Mouse (Mus musculus): ENCODE measurements around the gene Fam234b.

The Fam234b gene

DNA sequence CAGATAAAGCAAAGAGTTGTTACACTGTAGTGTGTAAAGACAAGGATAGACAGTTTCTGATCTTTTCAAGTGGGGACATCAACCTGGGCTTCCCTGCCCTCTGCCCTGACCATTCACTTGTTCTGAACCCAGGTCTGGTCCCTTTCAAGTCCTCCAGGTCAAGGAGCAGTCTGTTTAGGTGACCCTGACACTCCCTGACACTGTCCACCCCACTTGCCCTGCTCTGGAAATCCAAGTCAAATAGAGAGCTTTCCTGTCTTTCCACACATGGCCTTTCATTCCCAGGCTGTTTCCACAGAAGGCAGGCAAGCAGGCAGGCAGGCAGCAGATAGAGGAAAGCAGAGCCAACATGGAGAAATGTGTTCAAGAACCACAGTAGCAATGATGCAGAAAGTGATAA is 70.6 kb downstream of the Fam234b start:
- DNase-seq (ENCODE audit: extremely low spot score): no peak

DNA sequence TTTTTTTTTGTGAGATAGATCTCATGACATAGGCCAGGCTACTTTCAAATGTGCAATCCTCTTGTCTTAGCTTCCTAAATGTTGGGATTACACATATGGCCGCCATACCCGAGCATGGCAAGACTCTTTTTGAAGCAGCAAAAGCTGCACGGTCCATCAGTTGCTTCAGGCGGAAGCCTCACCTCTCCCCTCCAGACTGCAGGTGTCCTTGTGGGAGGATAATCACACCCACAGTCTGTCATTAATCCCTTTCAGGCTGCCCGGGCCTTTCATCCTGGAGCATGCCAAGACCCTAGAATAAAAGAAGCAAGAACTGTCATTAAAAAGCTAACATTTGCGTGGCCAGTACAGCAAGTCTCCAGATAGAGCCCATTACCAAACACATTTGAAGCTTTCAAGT is 71.8 kb downstream of the Fam234b start:
- DNase-seq (ENCODE audit: extremely low spot score): no peak

DNA sequence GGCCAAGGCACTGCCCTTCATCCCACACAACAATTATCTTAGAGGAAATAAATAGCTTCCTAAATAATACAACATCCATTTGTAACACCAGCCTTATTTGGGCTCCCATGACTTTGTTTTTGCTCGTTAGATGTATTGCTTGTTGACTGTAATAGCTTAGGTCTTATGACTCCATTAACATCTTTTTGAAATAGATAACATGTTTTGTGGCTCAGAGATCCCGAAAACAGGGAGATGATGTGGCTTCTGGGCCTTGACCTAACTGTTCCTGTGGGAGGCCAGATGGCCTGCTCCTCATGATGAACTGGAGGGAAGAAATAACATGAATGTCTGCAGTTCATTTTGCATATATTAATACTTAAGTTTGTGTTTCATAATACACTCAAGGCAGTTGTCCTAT is 74.0 kb downstream of the Fam234b start:
- DNase-seq (ENCODE audit: extremely low spot score): no peak

DNA sequence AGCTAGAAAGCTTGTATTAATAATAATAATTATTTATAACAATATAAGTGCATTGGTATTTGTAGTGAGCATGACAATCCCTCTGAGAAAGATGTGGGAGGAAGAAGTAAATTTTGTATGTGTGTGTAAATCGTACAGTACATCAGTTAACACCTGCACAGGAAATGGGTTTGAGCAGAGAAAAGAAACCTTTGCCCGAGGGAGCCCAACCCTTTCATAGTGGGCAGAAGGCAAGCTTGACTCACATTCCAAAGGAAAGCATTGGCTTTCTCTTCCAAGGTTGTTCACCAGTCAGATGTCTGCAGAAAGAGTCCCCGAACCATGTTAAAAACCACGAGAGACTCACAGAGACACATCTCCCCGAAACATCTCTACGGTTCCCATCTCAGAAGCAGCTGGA is 75.3 kb downstream of the Fam234b start:
- DNase-seq (ENCODE audit: extremely low spot score): no peak

DNA sequence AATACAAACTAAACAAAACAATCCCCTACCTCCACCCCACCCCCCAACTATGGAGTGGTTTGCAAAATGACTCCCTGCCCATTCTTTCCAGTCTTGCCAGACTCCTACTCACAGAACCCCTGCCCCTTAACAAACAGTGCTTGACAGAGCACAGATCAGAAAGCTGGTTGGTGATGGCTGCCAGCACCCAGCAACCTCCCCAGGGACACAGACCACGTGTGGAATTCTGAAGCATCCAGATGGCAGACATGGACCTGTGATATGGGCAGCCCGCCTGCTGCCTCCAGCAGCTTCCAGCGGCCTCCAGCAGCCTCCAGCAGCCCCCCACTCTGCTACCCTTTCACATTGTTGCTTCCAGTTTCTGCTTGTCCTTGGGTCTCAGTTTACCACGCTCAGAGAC is 77.5 kb downstream of the Fam234b start:
- no peak for DNase-seq (ENCODE audit: extremely low spot score)

DNA sequence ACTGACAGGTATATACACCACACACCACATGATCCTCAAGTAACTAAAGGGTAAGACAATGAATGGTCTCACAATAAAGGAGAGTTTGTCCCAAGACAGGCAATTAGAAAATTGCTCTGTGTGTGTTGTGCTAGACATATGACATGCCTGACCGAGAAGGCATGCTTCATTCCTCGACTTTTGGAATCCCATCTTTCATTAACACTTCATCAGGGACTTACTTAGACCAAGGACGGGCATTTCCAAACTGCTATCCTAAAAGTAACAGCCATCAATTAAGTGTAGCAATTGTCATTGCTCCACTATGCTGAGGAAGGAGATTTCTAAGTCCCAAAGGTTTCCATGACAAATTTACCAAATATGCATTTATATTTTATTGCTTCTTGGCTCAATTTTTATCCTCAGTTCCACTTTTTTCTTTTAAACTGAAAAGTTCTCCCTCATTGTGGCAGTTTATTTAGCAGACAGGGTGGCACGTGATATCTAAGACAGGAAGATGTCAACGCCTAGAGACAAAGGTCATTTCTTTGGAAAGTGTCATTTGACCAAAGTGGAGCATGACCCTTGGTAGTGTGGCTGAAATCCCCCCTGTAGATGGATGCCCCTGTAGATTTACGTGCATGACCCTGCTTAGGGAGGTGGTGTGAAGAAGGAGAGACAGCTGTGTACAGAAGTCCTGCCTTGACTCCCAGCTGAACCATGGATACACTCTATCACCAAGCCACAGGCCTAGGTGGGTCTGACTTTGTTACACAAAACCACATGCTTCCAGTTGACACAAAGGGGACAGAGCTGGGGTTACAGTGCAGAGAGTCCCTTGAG is 78.9 kb downstream of the Fam234b start:
- no peak for DNase-seq (ENCODE audit: extremely low spot score)

DNA sequence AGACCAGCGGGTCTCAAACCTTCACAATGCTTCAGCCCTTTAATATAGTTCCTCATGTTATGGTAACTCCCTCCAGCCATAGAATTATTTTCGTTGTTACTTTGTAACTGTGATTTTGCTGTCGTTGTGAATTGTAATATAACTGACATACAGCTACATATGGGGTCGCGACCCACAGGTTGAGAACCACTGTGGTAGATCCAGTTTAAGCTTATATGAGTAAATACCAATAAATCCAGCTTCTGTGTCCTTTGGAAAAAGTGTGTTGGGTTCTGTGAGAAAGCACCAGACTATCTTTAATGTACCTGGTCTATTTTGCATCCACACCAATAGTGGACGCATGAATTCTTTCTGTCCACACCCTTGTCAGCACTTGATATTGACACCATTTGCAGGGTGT is 80.5 kb downstream of the Fam234b start:
- no peak for DNase-seq (ENCODE audit: extremely low spot score)

DNA sequence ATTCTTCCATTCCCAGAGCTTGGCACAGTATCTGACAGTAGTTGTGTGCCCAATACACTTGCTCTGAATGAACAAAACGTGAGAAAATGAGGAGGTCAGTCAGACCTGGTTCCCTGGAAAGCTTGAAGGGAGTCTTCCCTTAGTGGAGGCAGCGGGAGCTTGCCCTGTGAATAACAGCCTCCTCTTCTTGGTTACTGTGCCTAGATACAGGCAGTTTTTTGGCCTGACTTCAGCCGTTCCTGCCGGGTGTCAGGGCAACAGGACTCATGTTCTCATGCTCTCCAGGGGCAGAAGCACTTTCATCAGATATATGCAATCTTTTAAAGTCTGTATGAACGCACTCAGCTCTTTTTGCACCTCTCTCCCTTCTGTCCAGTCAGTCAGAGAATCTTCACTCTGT is 81.5 kb downstream of the Fam234b start:
- no peak for DNase-seq (ENCODE audit: extremely low spot score)

DNA sequence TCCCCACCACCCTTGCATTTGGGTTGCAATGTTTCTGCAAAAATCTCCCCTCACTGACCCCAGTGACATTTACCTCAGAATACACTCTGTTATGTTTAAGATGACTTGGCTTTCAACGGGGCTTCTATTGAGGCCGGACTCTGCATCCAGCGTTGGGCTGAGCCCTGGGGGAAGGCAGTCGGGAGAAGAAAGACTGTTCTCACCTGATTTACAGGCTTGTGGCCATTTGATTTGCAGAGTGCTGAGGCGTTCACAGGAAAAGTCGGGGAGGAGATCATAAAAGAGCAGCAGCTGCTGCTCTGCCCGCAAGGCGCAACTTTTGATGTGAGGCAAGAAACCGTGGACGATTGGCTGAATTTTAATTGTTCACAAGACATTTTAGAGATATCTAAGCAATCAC is 82.1 kb downstream of the Fam234b start:
- no peak for DNase-seq (ENCODE audit: extremely low spot score)

DNA sequence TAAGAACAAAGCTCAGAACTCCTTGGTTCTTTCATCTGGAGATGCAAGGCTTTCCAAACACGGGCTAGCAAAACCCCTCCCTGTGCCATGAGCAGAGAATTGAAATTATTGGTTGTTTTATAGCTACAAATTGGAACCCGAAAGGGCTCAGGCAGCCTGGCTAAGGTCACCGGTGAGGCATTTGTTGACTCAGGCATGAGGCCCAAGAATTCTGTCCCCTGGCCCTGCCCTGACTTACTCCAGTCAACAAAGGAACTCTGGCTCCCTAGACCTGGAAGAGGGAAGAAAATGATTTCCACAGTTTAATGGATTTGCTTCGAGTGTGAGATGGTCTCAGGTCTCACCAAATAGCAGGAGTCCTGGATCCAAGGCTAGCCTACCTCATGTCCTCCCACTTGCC is 94.6 kb downstream of the Fam234b start:
- DNase-seq (ENCODE audit: extremely low spot score): no peak

DNA sequence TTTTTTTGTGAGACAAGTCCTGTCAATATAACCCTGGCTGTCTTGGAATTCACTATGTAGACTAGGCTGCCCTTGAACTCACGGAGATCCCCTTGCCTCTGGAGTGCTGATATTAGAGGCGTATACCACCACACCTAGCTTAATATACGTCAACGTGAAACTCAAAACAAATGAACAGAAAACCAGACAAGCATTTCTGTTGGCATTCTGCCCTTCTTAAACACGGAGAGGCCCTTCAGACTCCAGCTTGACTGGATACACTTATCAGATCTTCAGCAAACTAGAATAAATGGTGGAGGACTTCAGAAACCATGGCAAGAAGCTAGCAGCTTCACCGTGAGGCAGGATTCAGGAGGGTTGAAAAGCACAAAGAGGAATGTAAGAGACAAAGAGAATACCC is 96.4 kb downstream of the Fam234b start:
- DNase-seq (ENCODE audit: extremely low spot score): no peak

Data from embryo, embryonic 9.5 days (tissue).